Mouse (Mus musculus) lung, adult 2 months (tissue): ENCODE measurements at regions not wholly inside any gene's neighbourhood (a gene's known extent, or its start where the extent isn't known, plus 50 kb on each side); places are given as distances from the start of the nearest gene placed in this dataset.

Experiments
- CTCF ChIP-seq: fragments of 200-500 bp; IDR thresholded peaks from 2 replicates; pipeline ENCODE4 v1.5.1; 2011; ENCODE audit warnings: mild to moderate bottlenecking, low read length, control low read depth; ENCODE audit not compliant: insufficient read depth
- POLR2A ChIP-seq: fragments of 200-500 bp; IDR thresholded peaks from 2 replicates; pipeline ENCODE4 v1.6.1; 2011; ENCODE audit warnings: low read depth, mild to moderate bottlenecking, control low read depth, low read length, borderline replicate concordance; ENCODE audit errors: extremely low read depth

DNA sequence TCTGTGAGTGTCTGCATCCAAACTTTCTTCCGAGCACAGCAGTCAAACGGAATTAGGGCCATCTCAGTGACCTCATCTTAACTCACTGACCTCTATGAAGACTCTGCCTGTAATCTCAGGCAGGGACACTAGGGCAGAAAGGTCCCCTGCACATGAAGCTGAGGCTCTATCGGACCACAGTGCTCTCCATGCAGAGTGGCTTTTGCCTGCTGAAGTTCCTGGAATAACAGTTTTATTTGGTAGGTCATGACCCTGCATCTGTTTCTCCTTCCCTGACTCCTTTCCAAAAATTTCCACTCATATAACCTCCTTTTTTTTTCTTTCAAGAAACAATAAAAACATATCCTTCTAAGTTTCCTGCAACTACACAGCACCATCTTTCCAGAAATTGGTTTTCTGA lies 136.9 kb upstream of the Klf3 start:
- TF ChIP-seq CTCF (no peak), POLR2A (no peak)
